Mouse (Mus musculus): Measurements from ENCODE around the gene Agpat2. TPM values are rescaled to one million over a fixed set of nuclear protein-coding genes. Genes with fewer than 3 reads are reported as not detected.

Agpat2 gene
- polyA plus RNA-seq, 1 experiment from 2014 or later = 7.3 TPM

DNA sequence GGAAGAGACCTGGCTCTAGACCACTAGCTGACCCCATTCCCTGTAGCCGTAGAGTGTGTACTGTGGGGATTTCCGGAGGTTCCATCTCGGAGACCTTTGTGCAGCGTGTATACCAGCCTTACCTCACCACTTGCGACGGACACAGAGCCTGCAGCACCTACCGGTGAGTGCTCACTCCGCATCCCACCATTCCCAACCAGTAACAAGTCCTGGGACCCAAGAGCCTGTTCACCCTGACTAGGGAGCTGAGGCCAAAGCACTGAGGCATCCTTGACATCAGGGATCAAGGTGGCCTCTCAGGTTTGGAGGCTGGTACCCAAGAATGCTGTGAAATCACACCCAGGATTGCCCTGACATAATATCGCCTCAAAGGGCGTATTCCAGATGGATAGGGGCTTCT lies 14.9 kb downstream of the Agpat2 start:
- DNase-seq (ENCODE audit: low spot score) (no peak), ATAC-seq (ENCODE audit: low FRiP score) (no peak)
- no peaks in the 10 kb centered on the region for H3K4me1 ChIP-seq (replicated peaks; ENCODE audit: control insufficient read depth, insufficient read depth, low read length)
- no peak overlapping the region for H3K27ac ChIP-seq (ENCODE audit: low read depth, low read length)
- no peak overlapping the region for H3K4me3 ChIP-seq (ENCODE audit: low read depth, low read length)
- WGBS = 94% methylated on average over 10 of the region's 10 CpGs
- H3K36me3 ChIP-seq (ENCODE audit: control insufficient read depth, insufficient read depth, low read length) = no peaks in the 10 kb centered on the region
- H3K4me2 ChIP-seq (replicated peaks; ENCODE audit: low read depth, low read length) = no peak overlapping the region
- no peaks in the 10 kb centered on the region for H3K9me3 ChIP-seq (ENCODE audit: control insufficient read depth, low read length)
- H3K9ac ChIP-seq (ENCODE audit: low read depth, low read length) = no peak overlapping the region
- H3K27me3 ChIP-seq (ENCODE audit: control insufficient read depth, insufficient read depth, low read length) = no peaks in the 10 kb centered on the region

DNA sequence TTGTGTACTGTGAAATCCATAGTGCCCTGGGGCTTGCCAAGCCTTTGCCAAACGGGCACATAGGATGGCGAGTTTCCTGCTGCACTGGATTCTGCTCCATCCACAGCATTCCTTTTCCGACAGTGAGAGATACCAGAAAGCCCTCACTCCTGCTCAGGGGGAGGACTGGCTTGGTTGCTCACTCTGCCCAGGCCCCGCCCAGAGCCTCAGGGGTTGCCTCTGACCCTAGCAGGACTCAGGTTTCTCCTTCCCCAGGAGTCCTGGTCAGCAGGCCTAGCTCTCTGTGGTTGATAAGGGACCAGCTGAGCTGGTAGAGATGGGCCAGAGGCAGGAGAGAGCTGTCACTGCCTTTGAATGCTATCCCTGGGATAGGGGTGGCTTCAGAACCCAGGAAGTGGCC lies 15.6 kb downstream of the Agpat2 start:
- ATAC-seq (ENCODE audit: low FRiP score) (no peak), DNase-seq (ENCODE audit: low spot score) (no peak)
- no peaks in the 10 kb centered on the region for H3K36me3 ChIP-seq (ENCODE audit: control insufficient read depth, insufficient read depth, low read length)
- H3K9me3 ChIP-seq (ENCODE audit: control insufficient read depth, low read length) = no peaks in the 10 kb centered on the region
- H3K9ac ChIP-seq (ENCODE audit: low read depth, low read length) = no peak overlapping the region
- H3K4me1 ChIP-seq (replicated peaks; ENCODE audit: control insufficient read depth, insufficient read depth, low read length) = no peaks in the 10 kb centered on the region
- H3K4me2 ChIP-seq (replicated peaks; ENCODE audit: low read depth, low read length) = no peak overlapping the region
- WGBS = 45% methylated on average over 4 of the region's 4 CpGs
- no peaks in the 10 kb centered on the region for H3K27me3 ChIP-seq (ENCODE audit: control insufficient read depth, insufficient read depth, low read length)
- no peak overlapping the region for H3K27ac ChIP-seq (ENCODE audit: low read depth, low read length)
- H3K4me3 ChIP-seq (ENCODE audit: low read depth, low read length) = no peak overlapping the region

DNA sequence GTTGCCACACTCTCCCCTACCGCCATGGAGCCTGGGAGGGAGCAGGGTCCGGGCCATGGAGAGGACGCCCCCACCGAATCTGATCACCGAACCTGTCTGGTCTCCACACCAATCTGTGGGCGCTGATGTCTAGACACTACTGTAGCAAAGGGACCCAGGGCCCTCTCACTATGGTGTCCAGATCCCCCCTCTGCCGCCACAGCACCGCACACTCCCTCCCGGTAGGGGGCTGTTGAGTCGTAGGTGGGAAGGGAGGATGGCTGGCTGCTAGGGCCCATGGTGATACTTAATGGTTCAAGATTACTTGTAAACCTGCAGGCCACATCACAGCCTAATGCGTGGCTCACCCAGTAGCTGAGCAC lies 17.2 kb downstream of the Agpat2 start:
- DNase-seq (ENCODE audit: low spot score) (peak; percentile 53), ATAC-seq (ENCODE audit: low FRiP score) (no peak)
- H3K27me3 ChIP-seq (ENCODE audit: control insufficient read depth, insufficient read depth, low read length) = no peaks in the 10 kb centered on the region
- H3K9me3 ChIP-seq (ENCODE audit: control insufficient read depth, low read length) = no peaks in the 10 kb centered on the region
- H3K27ac ChIP-seq (ENCODE audit: low read depth, low read length) = no peak overlapping the region
- H3K4me1 ChIP-seq (replicated peaks; ENCODE audit: control insufficient read depth, insufficient read depth, low read length) = no peaks in the 10 kb centered on the region
- 9% methylated on average over 11 of the region's 11 CpGs for WGBS
- no peak overlapping the region; the same call in 1 of the 2 replicates for H3K9ac ChIP-seq (ENCODE audit: low read depth, low read length)
- no peaks in the 10 kb centered on the region for H3K36me3 ChIP-seq (ENCODE audit: control insufficient read depth, insufficient read depth, low read length)
- peak overlapping the region; percentile 52 for H3K4me3 ChIP-seq (ENCODE audit: low read depth, low read length)
- H3K4me2 ChIP-seq (replicated peaks; ENCODE audit: low read depth, low read length) = peak overlapping the region; percentile 77

DNA sequence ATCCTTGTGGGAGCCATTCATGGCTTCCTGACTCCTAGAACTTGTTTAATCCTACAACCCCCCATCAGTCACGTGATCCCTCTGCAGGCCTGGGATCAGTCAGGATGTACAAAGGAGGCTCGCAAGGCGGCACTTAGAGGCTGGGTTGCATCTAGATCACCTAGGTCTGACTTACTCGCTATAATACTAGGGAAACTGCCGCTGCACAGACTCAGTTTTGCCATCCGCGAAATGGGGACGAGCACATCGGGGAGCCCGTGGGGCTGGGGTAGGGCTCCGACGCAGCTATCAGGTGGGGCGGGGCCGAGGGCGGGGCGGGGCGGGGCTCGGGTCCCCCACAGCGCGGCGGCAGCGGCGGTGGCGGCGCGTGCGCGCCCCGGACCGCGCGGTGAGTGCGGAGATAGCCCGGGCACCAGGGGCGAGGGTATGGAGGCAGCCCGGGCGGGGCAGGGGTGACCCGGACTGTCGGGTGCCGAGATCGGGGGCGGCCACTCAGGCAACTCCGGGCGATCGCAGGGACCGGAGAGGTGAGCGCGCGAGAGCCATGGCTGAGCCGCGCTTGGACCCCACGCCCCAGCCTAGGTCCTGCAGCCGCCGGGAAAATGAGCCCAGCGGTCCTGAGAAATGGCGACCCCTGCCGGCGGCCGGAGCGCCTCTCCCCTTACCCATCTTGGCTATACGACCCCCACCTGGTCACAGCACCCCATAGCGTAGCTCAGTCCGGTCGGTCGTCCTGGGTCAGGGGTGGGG lies 17.7 kb downstream of the Agpat2 start, which contains the start of gene Gm20532:
Gm20532 (plus strand) TSS at position 346 of the 750 bp plus-strand sequence.
- H3K9ac ChIP-seq (ENCODE audit: low read depth, low read length) = peak within 1 kb of the TSS; percentile 63
- H3K4me2 ChIP-seq (replicated peaks; ENCODE audit: low read depth, low read length) = peak within 1 kb of the TSS; percentile 77
- H3K27me3 ChIP-seq (ENCODE audit: control insufficient read depth, insufficient read depth, low read length) = no peaks in the 10 kb centered on the region
- WGBS = 1% methylated on average over 63 of the region's 65 CpGs
- H3K4me1 ChIP-seq (replicated peaks; ENCODE audit: control insufficient read depth, insufficient read depth, low read length) = no peaks in the 10 kb centered on the region
- H3K27ac ChIP-seq (ENCODE audit: low read depth, low read length) = peak within 1 kb of the TSS; percentile 45; the same call in 1 of the 2 replicates
- peak; percentile 87 for DNase-seq (ENCODE audit: low spot score)
- peak; percentile 73 for ATAC-seq (ENCODE audit: low FRiP score)
- H3K36me3 ChIP-seq (ENCODE audit: control insufficient read depth, insufficient read depth, low read length) = no peaks in the 10 kb centered on the region
- H3K9me3 ChIP-seq (ENCODE audit: control insufficient read depth, low read length) = no peaks in the 10 kb centered on the region
- peak within 1 kb of the TSS; percentile 52 for H3K4me3 ChIP-seq (ENCODE audit: low read depth, low read length)

DNA sequence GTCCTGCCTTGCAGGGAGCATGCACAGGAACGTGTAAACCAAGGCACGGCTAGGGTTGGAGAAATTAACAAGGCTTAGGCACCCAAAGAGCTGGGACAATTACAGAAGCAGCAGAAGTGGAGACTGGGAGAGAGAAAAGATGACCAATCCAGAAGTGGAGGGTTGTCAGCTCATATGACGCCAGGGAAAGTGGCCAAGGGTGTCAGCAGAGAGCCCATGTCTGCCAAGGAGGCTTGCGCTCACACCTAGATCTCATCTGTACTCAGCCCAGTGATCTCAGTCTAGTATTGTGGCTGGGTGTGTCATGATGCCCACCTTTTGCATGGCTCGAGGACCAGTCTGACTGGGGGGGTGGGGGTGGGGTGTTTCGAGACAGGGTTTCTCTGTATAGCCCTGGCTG lies 18.5 kb downstream of the Agpat2 start:
- DNase-seq (ENCODE audit: low spot score) = no peak
- WGBS = 62% methylated on average over 6 of the region's 6 CpGs
- Histone ChIP-seq H3K27me3 (ENCODE audit: control insufficient read depth, insufficient read depth, low read length) (no peaks in the 10 kb centered on the region), H3K4me3 (ENCODE audit: low read depth, low read length) (no peak overlapping the region), H3K9ac (ENCODE audit: low read depth, low read length) (no peak overlapping the region), H3K36me3 (ENCODE audit: control insufficient read depth, insufficient read depth, low read length) (no peaks in the 10 kb centered on the region), H3K4me2 (replicated peaks; ENCODE audit: low read depth, low read length) (no peak overlapping the region), H3K4me1 (replicated peaks; ENCODE audit: control insufficient read depth, insufficient read depth, low read length) (no peaks in the 10 kb centered on the region), H3K9me3 (ENCODE audit: control insufficient read depth, low read length) (no peaks in the 10 kb centered on the region), H3K27ac (ENCODE audit: low read depth, low read length) (peak overlapping the region; percentile 7; the same call in 1 of the 2 replicates)
- ATAC-seq (ENCODE audit: low FRiP score) = no peak

DNA sequence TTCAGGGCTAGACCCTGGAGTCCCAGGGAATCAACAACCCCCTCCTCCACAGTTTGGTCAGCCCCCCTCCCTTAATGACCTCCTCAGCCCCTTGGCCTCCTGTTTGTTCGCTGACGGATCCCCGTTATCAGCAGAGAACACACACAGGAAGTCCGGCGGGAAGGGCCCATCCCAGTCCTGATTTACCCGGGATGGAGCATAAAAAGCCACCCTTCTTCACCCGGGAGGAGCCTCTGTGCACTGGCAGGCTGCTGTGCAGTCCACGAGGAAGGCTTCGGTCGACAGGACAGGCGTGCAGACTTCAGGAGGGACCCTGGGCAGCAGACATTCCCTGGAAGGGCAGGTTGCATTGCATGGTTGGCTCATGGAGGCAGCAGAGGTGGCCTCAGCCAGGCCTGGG lies 20.6 kb downstream of the Agpat2 start:
- no peak overlapping the region; the same call in 1 of the 2 replicates for H3K4me3 ChIP-seq (ENCODE audit: low read depth, low read length)
- no peak for ATAC-seq (ENCODE audit: low FRiP score)
- DNase-seq (ENCODE audit: low spot score) = no peak

DNA sequence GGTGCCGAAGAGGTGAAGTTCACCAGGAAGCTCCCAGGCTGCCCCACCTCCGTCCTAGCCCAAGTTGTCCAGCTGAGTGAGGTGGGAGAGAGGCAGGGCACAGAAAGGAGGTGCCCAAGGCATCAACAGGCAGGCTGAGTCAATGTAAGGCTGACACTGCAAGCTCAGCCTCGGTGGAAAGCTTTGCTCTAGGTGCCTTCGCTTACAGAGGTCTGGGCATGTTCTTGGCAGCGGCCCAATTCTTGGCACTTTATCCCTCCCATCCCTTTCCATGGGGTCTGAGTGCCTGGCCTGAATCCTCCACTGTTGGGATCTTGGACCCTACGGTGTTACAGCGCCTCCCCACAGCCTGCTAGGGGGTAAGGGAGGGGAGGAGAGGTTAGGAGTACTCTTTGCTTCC lies 21.5 kb downstream of the Agpat2 start:
- no peak overlapping the region for H3K4me2 ChIP-seq (replicated peaks; ENCODE audit: low read depth, low read length)
- no peak overlapping the region for H3K27ac ChIP-seq (ENCODE audit: low read depth, low read length)
- H3K9me3 ChIP-seq (ENCODE audit: control insufficient read depth, low read length) = no peaks in the 10 kb centered on the region
- H3K36me3 ChIP-seq (ENCODE audit: control insufficient read depth, insufficient read depth, low read length) = no peaks in the 10 kb centered on the region
- H3K27me3 ChIP-seq (ENCODE audit: control insufficient read depth, insufficient read depth, low read length) = no peaks in the 10 kb centered on the region
- no peak for DNase-seq (ENCODE audit: low spot score)
- no peak for ATAC-seq (ENCODE audit: low FRiP score)
- WGBS = 79% methylated on average over 7 of the region's 7 CpGs
- H3K4me1 ChIP-seq (replicated peaks; ENCODE audit: control insufficient read depth, insufficient read depth, low read length) = no peaks in the 10 kb centered on the region
- no peak overlapping the region for H3K9ac ChIP-seq (ENCODE audit: low read depth, low read length)
- no peak overlapping the region for H3K4me3 ChIP-seq (ENCODE audit: low read depth, low read length)

More for the DNA sequence above, 20.6 kb downstream of the Agpat2 start:
- no peak overlapping the region for H3K9ac ChIP-seq (ENCODE audit: low read depth, low read length)
- no peak overlapping the region for H3K4me2 ChIP-seq (replicated peaks; ENCODE audit: low read depth, low read length)
- WGBS = 68% methylated on average over 11 of the region's 11 CpGs
- H3K9me3 ChIP-seq (ENCODE audit: control insufficient read depth, low read length) = no peaks in the 10 kb centered on the region
- H3K27me3 ChIP-seq (ENCODE audit: control insufficient read depth, insufficient read depth, low read length) = no peaks in the 10 kb centered on the region
- no peaks in the 10 kb centered on the region for H3K36me3 ChIP-seq (ENCODE audit: control insufficient read depth, insufficient read depth, low read length)
- no peaks in the 10 kb centered on the region for H3K4me1 ChIP-seq (replicated peaks; ENCODE audit: control insufficient read depth, insufficient read depth, low read length)
- no peak overlapping the region for H3K27ac ChIP-seq (ENCODE audit: low read depth, low read length)

DNA sequence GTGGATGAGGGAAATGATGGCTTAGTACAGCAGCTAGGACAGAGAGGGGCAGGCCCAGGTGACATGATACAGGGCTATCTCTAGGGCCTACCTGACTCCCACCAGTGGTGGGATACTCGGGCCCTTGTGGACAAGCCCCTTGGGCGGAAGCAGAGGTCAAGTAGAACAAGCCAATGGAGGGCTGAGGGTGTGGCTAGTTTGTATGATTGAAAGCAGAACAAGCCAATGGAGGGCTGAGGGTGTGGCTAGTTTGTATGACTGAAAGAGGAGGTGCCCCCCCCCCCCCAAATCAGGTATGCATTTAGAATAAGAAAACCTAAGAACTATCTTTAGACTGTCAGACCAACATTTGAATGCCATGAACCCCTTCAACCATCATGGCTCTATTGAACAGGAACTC lies 22.0 kb downstream of the Agpat2 start:
- Histone ChIP-seq H3K4me2 (replicated peaks; ENCODE audit: low read depth, low read length) (no peak overlapping the region), H3K9me3 (ENCODE audit: control insufficient read depth, low read length) (no peaks in the 10 kb centered on the region), H3K36me3 (ENCODE audit: control insufficient read depth, insufficient read depth, low read length) (no peaks in the 10 kb centered on the region), H3K9ac (ENCODE audit: low read depth, low read length) (no peak overlapping the region), H3K27me3 (ENCODE audit: control insufficient read depth, insufficient read depth, low read length) (no peaks in the 10 kb centered on the region), H3K4me1 (replicated peaks; ENCODE audit: control insufficient read depth, insufficient read depth, low read length) (no peaks in the 10 kb centered on the region), H3K27ac (ENCODE audit: low read depth, low read length) (no peak overlapping the region), H3K4me3 (ENCODE audit: low read depth, low read length) (no peak overlapping the region)
- no peak for ATAC-seq (ENCODE audit: low FRiP score)
- WGBS = 55% methylated on average over 2 of the region's 2 CpGs
- DNase-seq (ENCODE audit: low spot score) = no peak

DNA sequence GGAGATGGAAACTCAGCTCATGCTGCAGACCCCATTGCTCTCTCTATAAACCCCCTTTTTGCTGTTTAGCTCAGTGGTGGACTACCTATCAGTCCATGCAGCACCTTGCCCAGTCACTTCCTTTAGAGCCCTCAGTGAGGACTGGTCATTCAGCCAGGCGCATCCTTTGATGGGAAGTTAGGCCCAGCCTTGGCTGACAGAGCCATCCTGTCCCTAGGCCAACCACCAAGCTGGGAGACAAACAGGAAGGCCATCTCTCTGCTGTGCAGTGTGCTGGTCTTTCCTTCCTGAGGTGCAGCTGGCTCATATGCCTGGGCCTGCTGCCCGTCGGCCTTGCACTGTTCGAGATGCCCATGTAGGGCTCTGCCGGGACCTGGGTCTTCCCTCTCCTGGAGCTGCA lies 23.5 kb downstream of the Agpat2 start:
- no peak overlapping the region for H3K4me2 ChIP-seq (replicated peaks; ENCODE audit: low read depth, low read length)
- no peaks in the 10 kb centered on the region for H3K9me3 ChIP-seq (ENCODE audit: control insufficient read depth, low read length)
- H3K36me3 ChIP-seq (ENCODE audit: control insufficient read depth, insufficient read depth, low read length) = no peaks in the 10 kb centered on the region
- DNase-seq (ENCODE audit: low spot score) (no peak), ATAC-seq (ENCODE audit: low FRiP score) (no peak)
- H3K27ac ChIP-seq (ENCODE audit: low read depth, low read length) = no peak overlapping the region
- H3K27me3 ChIP-seq (ENCODE audit: control insufficient read depth, insufficient read depth, low read length) = no peaks in the 10 kb centered on the region
- WGBS = 89% methylated on average over 5 of the region's 5 CpGs
- no peak overlapping the region for H3K9ac ChIP-seq (ENCODE audit: low read depth, low read length)
- H3K4me3 ChIP-seq (ENCODE audit: low read depth, low read length) = no peak overlapping the region
- no peaks in the 10 kb centered on the region for H3K4me1 ChIP-seq (replicated peaks; ENCODE audit: control insufficient read depth, insufficient read depth, low read length)
